Mouse (Mus musculus): ENCODE data around the gene Gm11027. TPM values are rescaled to one million over a fixed set of nuclear protein-coding genes. Genes with fewer than 3 reads are reported as not detected.

Gm11027 gene
- polyA plus RNA-seq, 1 experiment, result not detected

DNA sequence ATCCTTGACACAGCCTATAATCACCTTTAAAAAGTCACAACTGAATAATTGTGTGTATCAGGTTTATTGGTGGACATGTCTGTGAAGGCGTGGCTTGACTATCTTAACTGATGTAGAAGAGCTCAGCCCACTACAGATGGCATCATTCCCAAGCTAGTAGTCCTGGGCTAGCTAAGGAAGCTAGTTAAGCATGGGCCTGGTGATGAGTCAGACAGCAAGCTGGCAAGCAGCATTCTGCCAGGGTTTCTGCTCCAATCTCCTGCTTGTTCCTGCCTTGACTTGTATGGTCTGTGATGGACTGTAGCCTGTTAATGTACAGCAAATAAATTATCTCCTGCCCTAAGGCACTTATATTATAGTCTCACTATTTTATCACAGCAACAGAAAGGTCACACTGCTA, 30.6 kb upstream of the Gm11027 start:
- H3K27me3 ChIP-seq (ENCODE audit: control insufficient read depth, insufficient read depth, insufficient read length), result no peaks in the 10 kb centered on the region
- TF ChIP-seq CEBPB (IDR thresholded peaks at IDR 0.05; ENCODE audit: insufficient read depth, poor library complexity, severe bottlenecking), result no peak
- TF ChIP-seq MAX (IDR thresholded peaks at IDR 0.05; ENCODE audit: low read depth), result no peak
- TF ChIP-seq REST (IDR thresholded peaks at IDR 0.05; ENCODE audit: insufficient read depth, insufficient read length), result no peak
- no peak for TF ChIP-seq MYOG (IDR thresholded peaks at IDR 0.05; ENCODE audit: control insufficient read depth in 1 of 3, insufficient read depth in 1 of 3, insufficient read length in 2 of 3, low read depth in 2 of 3)
- TF ChIP-seq MYOD1 (IDR thresholded peaks at IDR 0.05; ENCODE audit: control insufficient read depth in 1 of 3, insufficient read length in 2 of 3, low read depth in 2 of 3), result no peak
- TF ChIP-seq SRF (IDR thresholded peaks at IDR 0.05; ENCODE audit: control insufficient read depth, insufficient read length, low read depth), result no peak
- TF ChIP-seq E2F4 (IDR thresholded peaks at IDR 0.05; ENCODE audit: insufficient read depth), result no peak
- TF ChIP-seq TCF3 (IDR thresholded peaks at IDR 0.05; ENCODE audit: insufficient read length, low read depth), result no peak
- no peak for TF ChIP-seq TCF12 (IDR thresholded peaks at IDR 0.05; ENCODE audit: insufficient read depth, poor library complexity, severe bottlenecking)
- H3K4me2 ChIP-seq (ENCODE audit: low read depth), result no peak overlapping the region
- H3K79me2 ChIP-seq (ENCODE audit: control insufficient read depth, insufficient read depth), result no peaks in the 10 kb centered on the region
- no peak overlapping the region for H3ac ChIP-seq (ENCODE audit: control insufficient read depth, insufficient read length)
- no peak overlapping the region for H3K4me3 ChIP-seq
- peaks cover 9% of the 10 kb centered on the region for H3K36me3 ChIP-seq (ENCODE audit: control insufficient read depth, insufficient read depth)

DNA sequence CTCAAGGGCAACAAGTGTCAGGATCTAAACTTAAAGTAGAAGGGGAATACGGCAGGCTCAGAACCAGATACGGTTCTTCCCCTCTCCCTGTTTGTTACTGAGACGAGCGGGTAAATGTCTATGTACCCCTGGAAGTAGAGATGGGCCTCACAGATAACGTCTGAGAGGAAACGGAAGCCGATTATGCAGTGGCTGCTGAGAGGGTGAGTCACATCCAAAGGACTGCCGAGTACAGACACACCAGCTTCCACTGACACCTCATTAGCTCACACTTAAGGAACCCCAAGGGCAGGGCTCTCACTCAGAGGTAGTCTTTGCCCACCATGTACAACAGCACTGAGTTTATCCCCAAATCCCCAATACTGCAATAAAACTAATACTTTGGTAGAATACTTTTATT, 20.5 kb upstream of the Gm11027 start:
- Histone ChIP-seq H3ac (ENCODE audit: control insufficient read depth, insufficient read length) (no peak overlapping the region), H3K79me2 (ENCODE audit: control insufficient read depth, insufficient read depth) (peaks cover 9% of the 10 kb centered on the region), H3K36me3 (ENCODE audit: control insufficient read depth, insufficient read depth) (no peaks in the 10 kb centered on the region), H3K4me3 (no peak overlapping the region), H3K27me3 (ENCODE audit: control insufficient read depth, insufficient read depth, insufficient read length) (no peaks in the 10 kb centered on the region), H3K4me2 (ENCODE audit: low read depth) (no peak overlapping the region)
- TF ChIP-seq MAX (IDR thresholded peaks at IDR 0.05; ENCODE audit: low read depth), result no peak
- TF ChIP-seq TCF12 (IDR thresholded peaks at IDR 0.05; ENCODE audit: insufficient read depth, poor library complexity, severe bottlenecking), result no peak
- TF ChIP-seq MYOG (IDR thresholded peaks at IDR 0.05; ENCODE audit: control insufficient read depth in 1 of 3, insufficient read depth in 1 of 3, insufficient read length in 2 of 3, low read depth in 2 of 3), result no peak
- no peak for TF ChIP-seq E2F4 (IDR thresholded peaks at IDR 0.05; ENCODE audit: insufficient read depth)
- no peak for TF ChIP-seq USF1 (IDR thresholded peaks at IDR 0.05; ENCODE audit: low read depth)
- no peak for TF ChIP-seq POLR2A (IDR thresholded peaks at IDR 0.05; ENCODE audit: insufficient read length, low read depth)
- no peak for TF ChIP-seq CEBPB (IDR thresholded peaks at IDR 0.05; ENCODE audit: insufficient read depth, poor library complexity, severe bottlenecking)
- no peak for TF ChIP-seq POLR2AphosphoS2 (IDR thresholded peaks at IDR 0.05; ENCODE audit: insufficient read length, low read depth)
- TF ChIP-seq SRF (IDR thresholded peaks at IDR 0.05; ENCODE audit: control insufficient read depth, insufficient read length, low read depth), result no peak
- no peak for TF ChIP-seq REST (IDR thresholded peaks at IDR 0.05; ENCODE audit: insufficient read depth, insufficient read length)
- TF ChIP-seq TCF3 (IDR thresholded peaks at IDR 0.05; ENCODE audit: insufficient read length, low read depth), result no peak
- TF ChIP-seq MYOD1 (IDR thresholded peaks at IDR 0.05; ENCODE audit: control insufficient read depth in 1 of 3, insufficient read length in 2 of 3, low read depth in 2 of 3), result no peak

DNA sequence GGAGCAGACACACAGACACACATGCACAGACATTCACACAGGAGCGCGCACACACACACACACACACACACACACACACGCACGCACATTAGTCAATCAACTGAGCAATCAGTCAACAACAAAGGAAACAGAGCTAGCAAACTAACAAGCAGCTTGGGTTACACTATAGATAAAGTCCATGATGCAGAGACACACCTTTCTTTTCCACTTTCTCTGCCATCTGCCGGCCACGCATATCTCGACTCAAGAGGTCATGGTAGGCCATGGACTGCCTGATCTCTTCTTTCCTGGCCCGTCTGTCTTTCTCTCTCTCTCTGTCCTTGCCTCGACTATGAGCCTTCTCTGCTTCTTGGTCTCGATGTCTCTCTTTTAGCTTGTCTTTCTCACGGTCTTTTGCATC, 19.6 kb upstream of the Gm11027 start:
- H3K4me3 ChIP-seq, result no peak overlapping the region
- no peaks in the 10 kb centered on the region for H3K36me3 ChIP-seq (ENCODE audit: control insufficient read depth, insufficient read depth)
- TF ChIP-seq SRF (IDR thresholded peaks at IDR 0.05; ENCODE audit: control insufficient read depth, insufficient read length, low read depth) (no peak), TCF3 (IDR thresholded peaks at IDR 0.05; ENCODE audit: insufficient read length, low read depth) (no peak), MYOG (IDR thresholded peaks at IDR 0.05; ENCODE audit: control insufficient read depth in 1 of 3, insufficient read depth in 1 of 3, insufficient read length in 2 of 3, low read depth in 2 of 3) (no peak), REST (IDR thresholded peaks at IDR 0.05; ENCODE audit: insufficient read depth, insufficient read length) (no peak), POLR2AphosphoS2 (IDR thresholded peaks at IDR 0.05; ENCODE audit: insufficient read length, low read depth) (no peak), MAX (IDR thresholded peaks at IDR 0.05; ENCODE audit: low read depth) (no peak), CEBPB (IDR thresholded peaks at IDR 0.05; ENCODE audit: insufficient read depth, poor library complexity, severe bottlenecking) (no peak), POLR2A (IDR thresholded peaks at IDR 0.05; ENCODE audit: insufficient read length, low read depth) (no peak)
- H3K79me2 ChIP-seq (ENCODE audit: control insufficient read depth, insufficient read depth), result peaks cover 9% of the 10 kb centered on the region
- no peak overlapping the region for H3K4me2 ChIP-seq (ENCODE audit: low read depth)
- no peak overlapping the region for H3ac ChIP-seq (ENCODE audit: control insufficient read depth, insufficient read length)
- H3K27me3 ChIP-seq (ENCODE audit: control insufficient read depth, insufficient read depth, insufficient read length), result no peaks in the 10 kb centered on the region

DNA sequence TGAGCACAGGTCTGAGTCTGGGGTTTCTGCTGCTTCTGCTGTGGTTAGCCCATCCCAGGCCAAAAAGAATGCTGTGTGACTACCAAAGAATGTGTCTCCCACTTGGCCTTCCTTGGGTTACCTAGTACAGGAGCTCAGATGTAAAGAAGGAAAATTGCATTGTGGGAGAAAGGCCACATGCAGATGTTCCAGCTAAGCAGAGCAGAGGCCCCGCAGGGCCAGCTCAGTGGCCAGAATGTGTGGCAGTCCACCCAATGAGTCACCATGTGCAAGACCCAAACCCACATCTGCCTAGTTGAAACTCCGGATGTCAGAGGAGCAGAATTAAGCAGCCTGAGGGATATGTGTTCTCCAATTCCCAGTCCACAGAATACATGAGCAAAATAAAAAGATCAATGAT, 16.9 kb upstream of the Gm11027 start:
- Histone ChIP-seq H3K27me3 (ENCODE audit: control insufficient read depth, insufficient read depth, insufficient read length) (no peaks in the 10 kb centered on the region), H3ac (ENCODE audit: control insufficient read depth, insufficient read length) (no peak overlapping the region), H3K79me2 (ENCODE audit: control insufficient read depth, insufficient read depth) (peaks cover 9% of the 10 kb centered on the region), H3K36me3 (ENCODE audit: control insufficient read depth, insufficient read depth) (no peaks in the 10 kb centered on the region), H3K4me3 (no peak overlapping the region), H3K4me2 (ENCODE audit: low read depth) (peak overlapping the region; percentile 67)
- TF ChIP-seq E2F4 (IDR thresholded peaks at IDR 0.05; ENCODE audit: insufficient read depth), result no peak
- no peak for TF ChIP-seq POLR2A (IDR thresholded peaks at IDR 0.05; ENCODE audit: insufficient read length, low read depth)
- no peak for TF ChIP-seq TCF3 (IDR thresholded peaks at IDR 0.05; ENCODE audit: insufficient read length, low read depth)
- no peak for TF ChIP-seq TCF12 (IDR thresholded peaks at IDR 0.05; ENCODE audit: insufficient read depth, poor library complexity, severe bottlenecking)
- TF ChIP-seq MAX (IDR thresholded peaks at IDR 0.05; ENCODE audit: low read depth), result no peak
- TF ChIP-seq POLR2AphosphoS2 (IDR thresholded peaks at IDR 0.05; ENCODE audit: insufficient read length, low read depth), result no peak
- no peak for TF ChIP-seq MYOD1 (IDR thresholded peaks at IDR 0.05; ENCODE audit: control insufficient read depth in 1 of 3, insufficient read length in 2 of 3, low read depth in 2 of 3)
- TF ChIP-seq SRF (IDR thresholded peaks at IDR 0.05; ENCODE audit: control insufficient read depth, insufficient read length, low read depth), result no peak
- no peak for TF ChIP-seq CEBPB (IDR thresholded peaks at IDR 0.05; ENCODE audit: insufficient read depth, poor library complexity, severe bottlenecking)
- TF ChIP-seq USF1 (IDR thresholded peaks at IDR 0.05; ENCODE audit: low read depth), result no peak
- no peak for TF ChIP-seq REST (IDR thresholded peaks at IDR 0.05; ENCODE audit: insufficient read depth, insufficient read length)
- TF ChIP-seq MYOG (IDR thresholded peaks at IDR 0.05; ENCODE audit: control insufficient read depth in 1 of 3, insufficient read depth in 1 of 3, insufficient read length in 2 of 3, low read depth in 2 of 3), result no peak

Data from myocyte (in vitro differentiated cells).